Mouse (Mus musculus): ENCODE results near the gene Nr1i3. TPM values are rescaled to one million over a fixed set of nuclear protein-coding genes. Genes with fewer than 3 reads are reported as not detected.

Nr1i3 gene
- polyA plus RNA-seq, 1 experiment from 2014 or later = 0.36 TPM

- peaks cover 9% of the 10 kb centered on the region for H3K36me3 ChIP-seq
- H3K4me2 ChIP-seq = peak within 1 kb of the TSS; percentile 37
- H3K27ac ChIP-seq = no peak within 1 kb of the TSS; the same call in 1 of the 2 replicates
- no peaks in the 10 kb centered on the region for H3K9me3 ChIP-seq (replicated peaks)
- H3K4me1 ChIP-seq = peaks cover 53% of the 10 kb centered on the region
- H3K27me3 ChIP-seq (replicated peaks) = peaks cover 54% of the 10 kb centered on the region
- H3K4me3 ChIP-seq = peak within 1 kb of the TSS; percentile 10; the same call in 1 of the 2 replicates
- ATAC-seq = no peak
- no peak within 1 kb of the TSS for H3K9ac ChIP-seq
- 20% methylated on average over 5 of the region's 5 CpGs for whole genome bisulfite sequencing (ENCODE audit: insufficient replicate concordance)
Measured at GRCm38 (mm10) chr1:171249913-171250600, 36.3 kb downstream of the Nr1i3 start, which contains the start of gene Adamts4. Gene Adamts4 (plus strand): TSS chr1:171250421.

DNA sequence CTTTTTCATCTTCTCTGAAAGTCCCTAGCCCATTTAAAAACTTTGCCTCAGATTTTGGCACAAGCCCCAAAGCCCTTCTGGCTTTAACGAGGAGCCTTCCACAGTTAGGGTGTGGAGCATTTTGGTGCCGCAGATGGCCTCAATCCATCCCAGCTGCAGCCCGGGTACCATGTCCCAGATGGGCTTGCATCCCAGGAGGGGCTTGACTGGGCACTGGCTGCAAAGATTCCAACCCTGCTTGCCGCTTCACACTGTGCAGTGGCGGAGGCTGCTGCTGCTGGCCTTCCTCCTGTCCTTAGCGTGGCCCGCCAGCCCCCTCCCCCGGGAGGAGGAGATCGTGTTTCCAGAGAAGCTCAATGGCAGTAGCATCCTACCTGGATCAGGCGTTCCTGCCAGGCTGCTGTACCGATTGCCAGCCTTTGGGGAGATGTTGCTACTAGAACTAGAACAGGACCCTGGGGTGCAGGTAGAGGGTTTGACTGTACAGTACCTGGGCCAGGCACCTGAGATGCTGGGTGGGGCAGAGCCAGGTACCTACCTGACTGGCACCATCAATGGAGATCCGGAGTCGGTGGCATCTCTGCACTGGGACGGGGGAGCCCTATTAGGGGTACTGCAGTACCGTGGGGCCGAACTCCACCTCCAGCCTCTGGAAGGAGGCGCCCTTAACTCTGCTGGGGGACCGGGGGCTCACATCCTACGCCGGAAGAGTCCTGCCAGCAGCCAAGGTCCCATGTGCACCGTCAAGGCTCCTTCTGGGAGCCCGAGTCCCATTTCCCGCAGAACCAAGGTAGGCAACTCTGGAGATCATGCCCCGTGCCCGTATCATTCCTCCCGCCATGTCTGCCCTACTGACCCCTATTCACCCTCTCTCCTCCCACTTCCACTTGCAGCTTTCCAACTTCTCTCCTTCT, 37.2 kb downstream of the Nr1i3 start, which contains the start of gene Ndufs2:
Gene Ndufs2, minus strand, starts transcription at position 709 of the 914 bp plus-strand sequence.
- Histone ChIP-seq H3K27me3 (replicated peaks) (peaks cover 54% of the 10 kb centered on the region), H3K4me2 (peak within 1 kb of the TSS; percentile 37), H3K36me3 (peaks cover under 1% of the 10 kb centered on the region; the same call in 1 of the 2 replicates), H3K27ac (no peak within 1 kb of the TSS), H3K9me3 (replicated peaks) (no peaks in the 10 kb centered on the region), H3K4me3 (peak within 1 kb of the TSS; percentile 10; the same call in 1 of the 2 replicates), H3K9ac (no peak within 1 kb of the TSS; the same call in 1 of the 2 replicates), H3K4me1 (peaks cover 44% of the 10 kb centered on the region)
- ATAC-seq = no peak
- WGBS (ENCODE audit: insufficient replicate concordance) = 31% methylated on average over 26 of the region's 26 CpGs

DNA sequence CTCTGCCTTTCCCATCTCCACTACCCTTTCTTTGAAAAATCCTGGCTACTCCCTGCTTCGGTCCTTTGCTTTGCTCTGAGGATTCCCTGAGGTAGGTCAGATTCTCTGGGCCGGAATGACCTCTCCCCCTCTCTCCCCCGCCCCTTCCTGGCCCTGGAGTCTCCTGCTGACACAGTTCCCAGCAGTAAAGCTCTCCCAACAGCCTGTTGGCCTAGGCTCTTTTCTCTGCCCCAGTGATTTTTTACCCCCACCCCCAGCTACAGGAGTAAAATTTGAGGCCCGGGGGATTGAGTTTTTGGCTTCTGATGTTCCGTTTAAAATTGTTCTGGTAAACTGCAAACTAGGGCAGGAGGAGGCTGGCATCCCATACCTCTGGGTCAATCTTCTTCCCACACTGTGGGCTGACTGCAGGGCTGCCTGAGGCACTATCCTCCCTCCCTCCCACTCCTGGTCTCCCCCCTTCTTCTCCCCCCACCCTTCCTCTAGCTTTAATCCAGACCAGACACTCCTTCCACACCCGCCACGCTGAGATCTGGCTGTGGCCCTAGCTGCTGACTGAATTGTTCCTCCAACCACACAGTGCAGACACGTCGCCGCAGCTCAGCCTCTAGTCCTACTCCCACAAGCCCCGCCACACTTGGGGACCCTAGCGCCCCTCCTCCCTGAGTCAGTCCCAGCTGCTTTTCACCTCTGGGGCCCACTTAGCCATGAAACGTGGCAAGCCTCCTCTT, 38.0 kb downstream of the Nr1i3 start:
- 16% methylated on average over 13 of the region's 13 CpGs for WGBS (ENCODE audit: insufficient replicate concordance)
- H3K4me1 ChIP-seq = peaks cover 39% of the 10 kb centered on the region
- H3K4me3 ChIP-seq = no peak overlapping the region
- H3K27ac ChIP-seq = no peak overlapping the region
- H3K4me2 ChIP-seq = peak overlapping the region; percentile 37
- H3K9ac ChIP-seq = no peak overlapping the region; the same call in 1 of the 2 replicates
- ATAC-seq = no peak
- H3K27me3 ChIP-seq (replicated peaks) = peaks cover 61% of the 10 kb centered on the region
- H3K9me3 ChIP-seq (replicated peaks) = no peaks in the 10 kb centered on the region
- H3K36me3 ChIP-seq = no peaks in the 10 kb centered on the region

GRCm38 (mm10) chr1:171252415-171252814, 38.6 kb downstream of the Nr1i3 start:
- Histone ChIP-seq H3K4me2 (no peak overlapping the region), H3K27me3 (replicated peaks) (peaks cover 61% of the 10 kb centered on the region), H3K4me1 (peaks cover 39% of the 10 kb centered on the region), H3K9me3 (replicated peaks) (no peaks in the 10 kb centered on the region), H3K36me3 (no peaks in the 10 kb centered on the region), H3K9ac (no peak overlapping the region; the same call in 1 of the 2 replicates), H3K27ac (no peak overlapping the region), H3K4me3 (no peak overlapping the region)
- 62% methylated on average over 17 of the region's 17 CpGs for WGBS (ENCODE audit: insufficient replicate concordance)
- ATAC-seq = no peak

DNA sequence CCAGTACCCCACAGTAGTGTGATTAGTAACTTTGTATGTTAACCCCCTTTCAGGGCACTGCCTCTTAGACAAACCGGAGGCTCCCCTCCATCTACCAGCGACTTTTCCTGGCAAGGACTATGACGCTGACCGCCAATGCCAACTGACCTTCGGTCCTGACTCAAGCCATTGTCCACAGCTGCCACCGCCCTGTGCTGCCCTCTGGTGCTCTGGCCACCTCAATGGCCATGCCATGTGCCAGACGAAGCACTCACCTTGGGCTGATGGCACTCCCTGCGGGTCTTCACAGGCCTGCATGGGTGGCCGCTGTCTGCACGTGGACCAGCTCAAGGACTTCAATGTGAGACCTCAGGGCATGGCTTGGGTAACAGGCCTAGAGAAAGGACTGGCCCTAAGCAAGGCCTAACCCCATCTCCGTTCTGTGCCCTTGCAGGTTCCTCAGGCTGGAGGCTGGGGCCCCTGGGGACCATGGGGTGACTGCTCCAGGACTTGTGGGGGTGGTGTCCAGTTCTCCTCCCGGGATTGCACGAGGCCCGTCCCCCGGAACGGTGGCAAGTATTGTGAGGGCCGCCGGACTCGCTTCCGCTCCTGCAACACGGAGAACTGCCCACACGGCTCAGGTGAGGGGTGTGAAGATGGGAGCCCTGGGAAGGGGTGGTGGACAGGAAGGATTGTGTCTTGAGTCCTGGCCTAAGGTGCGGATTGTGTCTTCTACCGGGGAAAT, 42.5 kb downstream of the Nr1i3 start:
- peaks cover 38% of the 10 kb centered on the region for H3K4me1 ChIP-seq
- H3K27me3 ChIP-seq (replicated peaks) = peaks cover 66% of the 10 kb centered on the region
- H3K27ac ChIP-seq = no peak overlapping the region
- H3K4me2 ChIP-seq = no peak overlapping the region
- H3K9ac ChIP-seq = no peak overlapping the region
- WGBS (ENCODE audit: insufficient replicate concordance) = 75% methylated on average over 24 of the region's 24 CpGs
- H3K9me3 ChIP-seq (replicated peaks) = no peaks in the 10 kb centered on the region
- H3K4me3 ChIP-seq = no peak overlapping the region
- no peaks in the 10 kb centered on the region for H3K36me3 ChIP-seq
- ATAC-seq = no peak

DNA sequence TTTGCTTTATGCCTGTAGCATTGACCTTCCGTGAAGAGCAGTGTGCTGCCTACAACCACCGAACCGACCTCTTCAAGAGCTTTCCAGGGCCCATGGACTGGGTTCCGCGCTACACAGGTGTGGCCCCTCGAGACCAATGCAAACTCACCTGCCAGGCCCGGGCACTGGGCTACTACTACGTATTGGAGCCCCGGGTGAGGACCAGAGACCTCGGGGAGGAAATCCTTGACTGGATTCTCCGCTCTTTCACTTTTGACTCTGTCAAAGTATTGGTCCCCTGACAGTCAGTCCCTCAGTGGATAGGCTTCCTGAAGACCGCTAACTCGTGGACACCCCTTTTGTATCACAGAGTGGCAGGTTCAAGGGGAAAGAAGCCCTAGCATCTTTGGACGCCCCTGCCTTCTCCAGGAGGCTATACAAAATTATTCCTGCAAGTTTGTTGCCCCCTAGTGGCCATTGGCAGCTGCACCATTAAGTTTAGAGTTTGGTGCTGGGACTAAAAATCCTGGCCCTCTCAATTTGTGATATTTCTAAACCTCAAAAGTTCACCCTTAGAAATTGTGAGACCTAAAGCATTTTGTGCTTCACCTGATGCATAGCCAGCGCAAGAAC, 43.3 kb downstream of the Nr1i3 start:
- no peaks in the 10 kb centered on the region for H3K36me3 ChIP-seq
- no peak overlapping the region for H3K27ac ChIP-seq
- H3K4me1 ChIP-seq = peaks cover 33% of the 10 kb centered on the region
- no peaks in the 10 kb centered on the region for H3K9me3 ChIP-seq (replicated peaks)
- peaks cover 65% of the 10 kb centered on the region for H3K27me3 ChIP-seq (replicated peaks)
- H3K4me3 ChIP-seq = no peak overlapping the region
- peak overlapping the region; percentile 18; the same call in 1 of the 2 replicates for H3K4me2 ChIP-seq
- 48% methylated on average over 15 of the region's 15 CpGs for WGBS (ENCODE audit: insufficient replicate concordance)
- no peak for ATAC-seq
- no peak overlapping the region for H3K9ac ChIP-seq

DNA sequence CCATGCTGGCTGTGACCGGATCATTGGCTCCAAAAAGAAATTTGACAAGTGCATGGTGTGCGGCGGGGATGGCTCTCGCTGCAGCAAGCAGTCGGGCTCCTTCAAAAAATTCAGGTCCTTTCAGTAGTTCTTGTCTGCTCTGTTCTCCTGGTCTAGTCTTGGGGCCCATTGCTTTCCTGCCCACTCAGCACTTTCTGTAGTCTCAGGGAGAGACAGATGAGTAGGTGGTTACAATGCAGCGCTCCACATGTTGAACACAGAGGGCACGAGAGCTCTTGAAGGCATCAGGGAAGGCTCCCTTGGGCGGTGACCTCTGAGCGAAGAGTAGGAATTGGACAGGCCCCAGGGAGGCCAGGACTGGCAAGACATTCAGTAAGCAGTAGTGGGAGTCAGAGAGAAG, 44.0 kb downstream of the Nr1i3 start:
- H3K4me3 ChIP-seq = no peak overlapping the region
- ATAC-seq = no peak
- H3K36me3 ChIP-seq = no peaks in the 10 kb centered on the region
- H3K9me3 ChIP-seq (replicated peaks) = no peaks in the 10 kb centered on the region
- WGBS (ENCODE audit: insufficient replicate concordance) = 62% methylated on average over 9 of the region's 9 CpGs
- H3K4me1 ChIP-seq = peaks cover 33% of the 10 kb centered on the region
- H3K27me3 ChIP-seq (replicated peaks) = peaks cover 65% of the 10 kb centered on the region
- no peak overlapping the region for H3K9ac ChIP-seq
- H3K27ac ChIP-seq = no peak overlapping the region
- no peak overlapping the region for H3K4me2 ChIP-seq

DNA sequence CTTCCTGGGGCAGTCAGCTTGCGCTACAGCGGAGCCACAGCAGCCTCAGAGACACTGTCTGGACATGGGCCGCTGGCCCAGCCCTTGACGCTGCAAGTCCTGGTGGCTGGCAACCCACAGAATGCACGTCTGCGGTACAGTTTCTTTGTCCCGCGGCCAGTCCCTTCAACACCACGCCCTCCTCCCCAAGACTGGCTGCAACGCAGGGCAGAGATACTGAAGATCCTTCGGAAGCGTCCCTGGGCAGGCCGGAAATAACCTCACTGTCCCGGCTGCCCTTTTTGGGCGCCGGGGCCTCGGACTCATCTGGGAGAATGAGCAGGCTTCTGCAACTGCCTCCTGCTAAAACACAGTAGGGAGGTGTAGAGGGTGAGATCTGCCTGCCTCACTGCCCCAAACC, 45.2 kb downstream of the Nr1i3 start:
- no peak for ATAC-seq
- Histone ChIP-seq H3K9ac (0 out of 2 replicates have a peak overlapping the region, but pooled peaks have one; percentile 18), H3K36me3 (no peaks in the 10 kb centered on the region), H3K27ac (no peak overlapping the region), H3K4me1 (peaks cover 34% of the 10 kb centered on the region), H3K9me3 (replicated peaks) (no peaks in the 10 kb centered on the region), H3K27me3 (replicated peaks) (peaks cover 66% of the 10 kb centered on the region), H3K4me2 (peak overlapping the region; percentile 50), H3K4me3 (0 out of 2 replicates have a peak overlapping the region, but pooled peaks have one; percentile 8)
- WGBS (ENCODE audit: insufficient replicate concordance) = 51% methylated on average over 17 of the region's 17 CpGs

- Histone ChIP-seq H3K4me2 (no peak overlapping the region), H3K27me3 (replicated peaks) (peaks cover 63% of the 10 kb centered on the region), H3K4me1 (peaks cover 34% of the 10 kb centered on the region), H3K27ac (no peak overlapping the region), H3K9me3 (replicated peaks) (no peaks in the 10 kb centered on the region), H3K36me3 (no peaks in the 10 kb centered on the region), H3K9ac (no peak overlapping the region), H3K4me3 (no peak overlapping the region)
- no peak for ATAC-seq
- 29% methylated on average over 3 of the region's 3 CpGs for WGBS (ENCODE audit: insufficient replicate concordance)
Measured at GRCm38 (mm10) chr1:171260316-171260715, 46.5 kb downstream of the Nr1i3 start.

- Histone ChIP-seq H3K27me3 (replicated peaks) (peaks cover 55% of the 10 kb centered on the region), H3K4me2 (peak overlapping the region; percentile 15), H3K4me1 (peaks cover 47% of the 10 kb centered on the region), H3K36me3 (no peaks in the 10 kb centered on the region), H3K9ac (no peak overlapping the region), H3K9me3 (replicated peaks) (no peaks in the 10 kb centered on the region), H3K4me3 (no peak overlapping the region), H3K27ac (peak overlapping the region; percentile 6; the same call in 1 of the 2 replicates)
- 2% methylated on average over 8 of the region's 8 CpGs for WGBS (ENCODE audit: insufficient replicate concordance)
- no peak for ATAC-seq
Measured at GRCm38 (mm10) chr1:171262594-171263130, 48.9 kb downstream of the Nr1i3 start.
